Mouse (Mus musculus): ENCODE data around the gene Rnaseh2a.

Gene Rnaseh2a

DNA sequence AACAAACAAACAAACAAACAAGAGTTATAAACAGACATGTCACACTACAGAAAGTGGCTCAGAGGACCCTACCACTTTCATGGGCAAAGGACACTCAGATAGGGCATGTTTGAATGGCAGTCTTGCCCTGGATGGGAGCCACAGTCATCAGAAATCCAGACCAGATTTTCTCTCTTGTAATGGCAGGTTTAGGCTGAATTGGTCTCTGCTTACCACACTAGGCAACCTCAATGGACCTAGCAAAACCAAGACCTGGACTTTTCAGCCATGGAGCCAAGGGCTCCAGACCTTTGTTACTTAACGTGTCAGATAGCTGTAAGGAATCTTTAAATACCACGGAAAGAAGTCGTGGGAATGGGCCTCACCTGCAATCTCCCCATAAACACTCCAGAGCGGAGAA, 25.9 kb downstream of the Rnaseh2a start:
- in situ Hi-C loops (cut with MboI; ENCODE audit: low pct_unique_long_range_greater_than_20kb in 1 of 2, low sequenced_read_pairs in 2 of 2, unreplicated experiment in 1 of 2): no loop called here

DNA sequence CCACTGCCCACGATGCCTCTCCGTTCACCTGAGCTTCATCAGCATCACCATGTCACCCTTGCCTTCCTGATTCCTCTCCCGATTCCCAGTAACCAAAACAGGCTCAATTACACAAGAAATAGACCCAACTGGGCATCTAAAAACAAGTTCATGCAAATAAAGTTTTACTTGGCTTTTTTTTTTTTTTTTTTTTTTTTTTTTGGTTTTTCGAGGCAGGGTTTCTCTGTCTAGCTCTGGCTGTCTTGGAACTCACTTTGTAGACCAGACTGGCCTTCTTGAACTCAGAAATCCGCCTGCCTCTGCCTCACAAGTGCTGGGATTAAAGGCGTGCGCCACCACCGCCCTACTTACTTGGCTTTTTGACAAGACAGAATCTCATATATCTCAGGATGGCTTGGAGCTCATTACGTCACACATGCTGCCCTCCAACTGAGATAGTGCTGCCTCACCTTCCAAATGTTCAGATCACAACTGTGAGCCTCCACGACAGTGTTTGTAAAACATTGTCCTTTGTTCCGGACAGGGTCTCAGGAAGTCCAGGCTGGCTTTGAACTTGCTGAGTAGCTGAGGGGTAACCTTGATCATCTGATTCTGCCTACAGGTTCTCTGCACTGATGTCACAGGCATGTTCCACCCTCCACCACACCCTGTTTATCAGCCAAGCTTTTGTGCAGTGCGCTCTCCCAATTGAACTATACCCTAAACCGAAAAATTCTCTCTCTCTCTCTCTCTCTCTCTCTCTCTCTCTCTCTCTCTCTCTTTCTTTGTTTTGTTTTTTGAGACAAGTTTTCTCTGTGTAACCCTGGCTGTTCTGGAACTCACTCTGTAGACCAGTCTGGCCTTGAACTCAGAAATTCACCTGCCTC, 31.7 kb downstream of the Rnaseh2a start:
- in situ Hi-C loops (cut with MboI; ENCODE audit: low pct_unique_long_range_greater_than_20kb in 1 of 2, low sequenced_read_pairs in 2 of 2, unreplicated experiment in 1 of 2): no loop called here

DNA sequence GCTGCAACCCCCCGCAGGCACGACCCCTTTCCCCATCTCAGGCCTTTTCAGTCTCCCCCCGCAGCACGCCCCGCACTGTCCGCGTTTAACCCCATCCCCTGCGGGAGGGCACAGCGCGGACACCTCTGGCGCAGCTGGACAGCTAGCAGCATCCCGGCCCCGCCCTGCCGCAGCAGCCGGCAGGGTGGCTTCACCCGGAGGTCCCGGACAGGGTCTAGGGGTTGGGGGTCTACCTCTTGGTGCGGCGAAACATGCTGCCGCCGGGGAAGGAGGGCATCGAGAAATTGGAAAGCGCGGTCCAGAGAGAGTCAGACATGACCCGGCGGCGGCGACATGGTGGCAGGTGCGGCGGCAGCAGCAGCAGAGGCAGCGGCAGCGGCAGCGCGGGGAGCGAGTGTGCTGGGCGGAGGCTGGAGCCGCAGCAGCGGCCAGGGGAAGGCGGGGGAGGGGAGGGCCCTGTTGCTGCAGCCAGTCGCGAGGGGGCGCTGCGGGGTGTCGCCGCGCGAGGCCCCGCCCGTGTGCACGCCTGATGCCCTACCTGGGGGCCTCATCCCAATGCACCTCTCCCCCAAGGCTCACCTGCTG, 32.5 kb downstream of the Rnaseh2a start, which contains the start of gene Mast1:
TSS of gene Mast1 (minus strand) at position 398 of the 585 bp plus-strand sequence.
- in situ Hi-C loops (cut with MboI; ENCODE audit: low pct_unique_long_range_greater_than_20kb in 1 of 2, low sequenced_read_pairs in 2 of 2, unreplicated experiment in 1 of 2): no loop called here

DNA sequence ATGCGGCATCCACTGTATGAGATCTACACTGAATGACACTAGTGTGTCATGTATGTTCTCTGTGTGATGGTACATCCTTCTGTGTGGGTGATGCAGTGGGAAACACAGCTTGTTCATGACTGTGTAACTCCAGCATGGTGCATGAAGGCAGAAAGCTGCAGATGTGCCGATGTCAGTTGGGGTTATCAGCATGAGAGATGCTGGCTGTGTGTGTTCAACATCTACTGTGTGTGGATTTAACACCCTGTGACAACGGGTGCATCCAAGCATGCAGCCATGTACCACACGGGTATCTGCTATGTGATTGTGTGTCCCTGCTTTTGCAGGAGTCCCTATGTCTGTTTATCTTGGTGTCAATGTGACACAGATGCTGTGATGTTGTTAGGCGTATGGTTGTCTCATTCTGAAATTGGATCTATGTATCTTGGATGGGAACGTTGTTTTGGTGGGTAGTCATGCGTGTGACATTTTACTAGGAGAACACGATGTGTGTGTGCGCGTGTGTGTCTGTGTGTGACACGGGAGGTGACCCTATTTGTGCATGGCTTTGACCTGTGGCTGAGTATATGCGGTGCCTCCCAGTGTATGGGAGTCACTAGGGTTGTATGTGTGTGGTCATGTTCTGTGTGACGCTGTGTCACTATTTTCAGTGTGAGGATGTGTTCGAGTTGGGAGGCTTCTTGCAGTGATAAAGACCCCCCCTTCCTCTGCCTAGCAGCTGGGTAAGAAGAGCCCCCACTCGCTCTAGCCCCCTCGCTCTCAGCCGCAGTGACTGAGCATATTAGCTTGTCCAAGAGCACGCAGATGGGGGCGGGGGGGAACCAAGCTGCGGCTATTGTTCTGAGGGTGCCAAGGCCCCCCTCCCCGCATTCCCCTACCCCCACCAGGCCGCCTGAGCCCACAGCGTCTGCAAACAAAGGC, 33.3 kb downstream of the Rnaseh2a start:
- in situ Hi-C loops (cut with MboI; ENCODE audit: low pct_unique_long_range_greater_than_20kb in 1 of 2, low sequenced_read_pairs in 2 of 2, unreplicated experiment in 1 of 2): no loop called here

DNA sequence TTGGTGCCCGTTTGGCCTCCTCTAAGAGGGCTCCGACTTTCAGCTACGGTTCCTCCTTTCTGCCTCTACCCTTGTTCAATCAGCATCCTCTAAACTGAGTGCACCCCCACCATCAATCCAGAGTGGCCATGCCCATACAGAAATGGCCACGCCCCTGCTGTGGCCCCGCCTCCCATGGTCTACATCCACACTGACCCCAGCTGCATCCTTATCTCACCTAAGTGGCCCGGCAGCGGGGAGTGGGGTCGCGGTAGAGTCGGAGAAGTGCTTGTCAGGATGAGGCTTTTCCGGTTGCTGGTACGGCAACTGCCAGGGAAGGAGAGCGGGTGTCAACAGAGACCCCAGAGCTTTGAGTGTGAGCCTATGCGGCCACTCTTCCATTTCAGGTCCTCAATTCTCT, 34.1 kb downstream of the Rnaseh2a start:
- in situ Hi-C loops (cut with MboI; ENCODE audit: low pct_unique_long_range_greater_than_20kb in 1 of 2, low sequenced_read_pairs in 2 of 2, unreplicated experiment in 1 of 2): no loop called here

DNA sequence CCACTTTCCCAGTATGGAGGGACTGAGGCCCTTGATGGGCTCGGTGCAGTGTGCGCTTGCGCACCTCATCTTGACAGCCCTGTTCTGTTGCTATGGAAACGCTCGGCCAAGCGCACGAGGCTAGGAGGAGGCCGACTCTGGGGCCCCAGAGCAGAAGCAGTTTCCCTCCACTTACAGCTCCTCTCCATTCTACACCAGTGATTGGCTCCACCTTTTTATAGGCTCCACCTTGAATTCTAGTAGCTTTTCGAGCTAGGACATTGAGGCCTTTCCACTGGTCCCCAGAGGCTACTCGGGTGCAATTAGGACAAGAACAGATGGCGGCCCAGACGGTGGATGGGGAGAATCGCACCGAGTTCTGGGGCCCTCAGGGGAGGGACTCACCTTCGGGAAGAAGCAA, 34.7 kb downstream of the Rnaseh2a start:
- in situ Hi-C loops (cut with MboI; ENCODE audit: low pct_unique_long_range_greater_than_20kb in 1 of 2, low sequenced_read_pairs in 2 of 2, unreplicated experiment in 1 of 2): no loop called here

DNA sequence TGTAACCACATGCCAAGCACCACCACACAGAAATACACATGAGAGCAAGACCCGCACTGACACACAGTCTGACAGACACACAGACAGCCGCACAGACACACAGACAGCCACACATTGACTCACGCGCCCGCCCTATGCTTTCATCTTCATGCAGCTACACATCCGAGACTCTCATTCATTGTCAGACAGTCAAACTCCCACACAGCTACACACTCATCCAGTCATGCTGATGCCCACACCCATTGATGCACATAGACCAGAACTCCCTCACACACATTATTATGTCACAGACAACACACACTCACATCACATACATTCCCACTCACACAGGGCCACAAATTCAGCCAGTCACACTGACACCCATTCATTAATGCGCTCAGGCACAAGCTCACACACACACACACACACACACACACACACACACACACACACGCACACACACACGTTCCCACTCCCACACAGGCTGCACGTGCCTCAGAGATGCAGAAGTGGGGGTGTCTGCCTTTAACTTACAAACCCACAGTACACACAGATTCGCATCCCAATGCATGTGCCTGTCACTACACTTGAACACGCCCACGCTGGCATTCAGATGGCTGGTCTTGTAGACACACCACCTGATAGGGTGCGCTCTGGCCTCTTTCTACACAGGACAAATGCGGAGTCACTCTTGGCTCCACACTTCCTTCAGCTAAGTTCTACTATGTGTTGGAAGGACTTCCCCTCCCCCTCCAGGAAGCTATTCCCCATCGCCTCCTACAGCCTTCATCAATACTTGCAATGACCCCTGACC, 35.6 kb downstream of the Rnaseh2a start:
- in situ Hi-C loops (cut with MboI; ENCODE audit: low pct_unique_long_range_greater_than_20kb in 1 of 2, low sequenced_read_pairs in 2 of 2, unreplicated experiment in 1 of 2): no loop called here

DNA sequence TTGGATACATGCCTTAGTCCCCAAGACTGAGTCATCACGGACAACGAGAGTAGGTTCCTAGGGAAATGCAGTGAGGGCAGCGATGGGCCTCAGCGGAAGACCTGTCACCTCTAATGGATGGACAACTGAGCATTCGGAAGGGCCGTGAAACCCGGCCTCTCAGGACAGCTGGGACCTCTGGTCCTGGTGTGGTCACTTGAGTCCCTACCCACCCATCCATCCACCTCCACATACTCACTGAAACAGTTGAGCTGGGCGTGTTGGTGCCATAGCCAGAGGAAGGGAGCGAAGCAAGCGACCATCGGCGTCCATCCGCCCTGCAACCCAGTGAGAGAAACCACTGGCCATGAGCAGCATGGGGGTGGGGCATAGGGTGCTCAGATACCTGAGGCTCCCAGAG, 39.0 kb downstream of the Rnaseh2a start:
- in situ Hi-C loops (cut with MboI; ENCODE audit: low pct_unique_long_range_greater_than_20kb in 1 of 2, low sequenced_read_pairs in 2 of 2, unreplicated experiment in 1 of 2): no loop called here

DNA sequence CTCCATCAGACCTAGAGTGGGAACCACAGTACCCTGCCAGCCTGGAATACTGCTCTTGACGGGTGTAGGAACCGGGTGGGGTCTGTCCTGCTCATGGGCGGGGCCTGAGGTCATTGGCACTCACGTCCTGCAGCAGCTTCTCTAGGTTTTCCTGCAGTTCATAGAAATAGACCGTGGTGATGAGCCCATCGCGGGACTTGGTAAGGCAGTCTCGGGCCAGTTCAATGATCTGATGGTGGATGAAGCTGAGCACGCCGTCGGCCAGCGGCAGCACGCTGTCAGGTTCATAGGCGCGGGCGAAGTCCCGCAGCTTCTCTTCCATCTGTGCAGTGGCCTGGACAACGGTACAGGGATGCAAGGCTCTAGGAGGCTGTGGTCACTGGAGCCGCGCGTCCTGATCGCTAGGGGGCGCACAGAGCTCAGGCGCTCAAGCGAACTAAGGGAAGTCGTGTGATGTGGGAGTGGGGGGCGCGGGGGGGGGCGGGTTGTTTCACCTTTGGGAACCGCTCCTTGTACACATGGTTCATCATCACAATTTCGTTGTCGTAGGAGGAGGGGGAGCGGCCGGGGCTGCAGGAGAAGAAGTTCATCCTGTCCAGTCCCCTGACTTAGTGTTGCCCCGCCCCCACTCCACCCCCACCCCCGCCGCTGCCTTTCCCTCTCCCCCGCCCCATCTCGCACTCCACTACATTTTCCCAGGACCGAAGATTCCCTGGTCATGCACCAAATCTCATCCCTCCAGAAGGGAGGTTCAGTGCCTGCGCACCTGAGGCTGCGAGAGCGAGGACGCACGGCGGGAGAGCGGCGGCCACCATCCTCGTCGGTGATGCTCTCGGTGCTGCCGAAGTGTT, 40.9 kb downstream of the Rnaseh2a start:
- in situ Hi-C loops (cut with MboI; ENCODE audit: low pct_unique_long_range_greater_than_20kb in 1 of 2, low sequenced_read_pairs in 2 of 2, unreplicated experiment in 1 of 2): no loop called here

DNA sequence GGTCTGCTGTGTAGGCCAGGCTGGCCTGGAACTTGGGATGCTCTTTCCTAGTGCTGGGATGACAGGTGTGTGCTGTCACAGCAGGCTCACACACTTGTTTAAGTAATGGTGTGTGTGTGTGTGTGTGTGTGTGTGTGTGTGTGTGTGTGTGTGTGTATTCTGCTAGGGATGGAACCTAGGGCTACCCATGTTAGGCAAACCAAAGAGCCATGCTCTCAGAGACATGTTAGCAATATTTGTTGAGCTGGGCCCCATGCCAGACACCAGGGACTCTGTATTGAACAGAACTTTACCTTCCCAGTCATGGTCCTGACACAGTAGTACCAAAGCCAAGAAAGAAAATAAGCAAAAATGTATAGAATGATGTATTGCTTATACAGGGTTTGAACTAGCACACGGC, 42.1 kb downstream of the Rnaseh2a start:
- in situ Hi-C loops (cut with MboI; ENCODE audit: low pct_unique_long_range_greater_than_20kb in 1 of 2, low sequenced_read_pairs in 2 of 2, unreplicated experiment in 1 of 2): no loop called here

DNA sequence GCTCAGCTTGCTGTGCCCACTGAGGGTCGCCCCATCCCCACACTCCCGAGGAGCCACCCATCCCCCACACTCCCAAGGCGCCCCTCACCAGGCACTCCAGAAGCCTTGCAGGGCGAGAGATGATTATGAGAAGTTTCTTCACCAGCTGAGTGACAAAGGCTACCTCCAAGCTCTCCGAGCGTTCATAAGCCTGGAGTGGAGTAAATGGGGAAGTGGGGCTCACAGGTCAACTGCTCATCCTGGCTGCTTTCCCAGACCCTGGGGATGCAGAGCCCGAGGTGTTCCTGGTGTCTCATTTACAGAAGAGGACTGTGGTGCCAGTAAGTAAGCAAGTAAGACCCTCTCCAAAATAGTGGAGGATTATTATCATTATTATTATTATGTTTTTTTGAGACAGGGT, 44.0 kb downstream of the Rnaseh2a start:
- in situ Hi-C loops (cut with MboI; ENCODE audit: low pct_unique_long_range_greater_than_20kb in 1 of 2, low sequenced_read_pairs in 2 of 2, unreplicated experiment in 1 of 2): no loop called here

DNA sequence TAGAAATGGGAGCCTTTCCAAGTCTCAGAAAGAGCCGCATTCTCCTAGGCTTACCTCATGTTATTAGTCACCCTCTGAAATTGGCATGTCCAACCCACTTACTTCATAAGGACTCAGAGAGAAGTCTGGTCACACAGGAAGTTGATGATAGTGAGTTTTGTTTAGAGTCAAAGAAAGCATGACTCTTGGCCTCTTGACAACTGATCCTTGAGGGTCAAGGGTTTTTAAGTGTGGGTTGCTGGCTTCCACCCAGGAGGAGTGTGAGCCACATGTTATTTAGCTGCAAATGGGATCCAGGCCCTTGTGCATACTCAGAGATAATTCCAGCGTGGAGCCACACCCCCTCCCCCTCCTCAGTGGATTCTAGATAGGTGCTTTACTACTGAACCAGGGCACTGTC, 48.0 kb downstream of the Rnaseh2a start:
- in situ Hi-C loops (cut with MboI; ENCODE audit: low pct_unique_long_range_greater_than_20kb in 1 of 2, low sequenced_read_pairs in 2 of 2, unreplicated experiment in 1 of 2): no loop called here

DNA sequence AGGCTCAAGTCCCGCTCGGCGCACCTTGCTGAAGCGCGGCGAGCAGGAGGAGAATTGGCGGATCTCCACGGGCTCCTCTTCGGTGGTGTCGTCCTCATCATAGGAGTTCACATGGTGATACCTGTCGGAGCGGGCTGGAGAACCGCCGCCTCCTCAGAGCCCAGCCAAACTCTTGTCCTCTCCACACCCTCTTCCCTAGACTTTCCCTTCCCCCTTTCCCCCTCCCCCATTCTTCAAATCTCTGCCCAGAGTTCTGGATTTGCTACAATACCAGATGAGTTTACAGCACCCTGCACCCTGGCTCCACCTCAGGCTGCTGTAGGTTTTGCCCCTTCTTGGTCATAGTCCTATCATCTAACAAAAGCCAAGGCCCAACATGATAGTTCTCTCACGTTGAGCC, 50.9 kb downstream of the Rnaseh2a start:
- in situ Hi-C loops (cut with MboI; ENCODE audit: low pct_unique_long_range_greater_than_20kb in 1 of 2, low sequenced_read_pairs in 2 of 2, unreplicated experiment in 1 of 2): no loop called here

DNA sequence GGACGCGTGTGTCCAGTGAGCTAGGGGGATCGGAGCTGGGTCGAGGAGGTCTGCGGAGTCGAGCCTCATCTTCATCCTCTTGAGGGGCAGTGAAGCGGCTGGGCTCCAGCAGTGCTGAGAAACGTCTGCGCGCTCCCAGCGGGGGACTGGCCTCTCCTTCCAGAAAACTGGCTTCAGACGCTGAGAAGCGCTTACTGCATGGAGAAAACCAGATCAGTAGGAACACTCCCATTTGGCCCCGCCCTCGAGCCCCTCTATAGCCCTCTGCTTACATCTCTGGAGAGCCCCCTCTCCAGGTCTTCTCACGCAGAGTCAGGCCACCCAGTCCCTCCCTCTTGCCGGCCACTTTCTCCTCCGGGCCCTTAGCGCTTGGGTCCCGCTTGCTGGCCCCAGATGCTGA, 51.8 kb downstream of the Rnaseh2a start:
- in situ Hi-C loops (cut with MboI; ENCODE audit: low pct_unique_long_range_greater_than_20kb in 1 of 2, low sequenced_read_pairs in 2 of 2, unreplicated experiment in 1 of 2): no loop called here

DNA sequence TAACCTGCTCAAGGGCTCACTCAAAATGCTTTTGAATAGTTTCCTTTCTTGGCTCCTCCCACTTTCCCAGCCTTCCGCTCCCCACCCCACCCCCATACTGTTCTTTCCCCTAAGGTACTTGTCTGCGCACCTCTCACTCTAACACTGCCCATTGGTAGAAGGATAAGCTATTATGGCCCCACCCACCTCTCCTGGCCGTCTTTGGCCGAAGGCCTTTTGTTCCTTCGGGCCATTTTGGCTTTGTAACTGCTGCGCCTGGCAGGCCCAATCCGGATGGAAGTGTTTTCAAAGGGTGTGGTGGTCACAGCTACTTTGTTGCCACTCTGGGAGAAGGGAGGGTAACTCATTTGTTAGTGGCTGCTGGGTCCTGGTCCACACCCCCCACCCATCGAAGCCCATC, 54.3 kb downstream of the Rnaseh2a start:
- in situ Hi-C loops (cut with MboI; ENCODE audit: low pct_unique_long_range_greater_than_20kb in 1 of 2, low sequenced_read_pairs in 2 of 2, unreplicated experiment in 1 of 2): no loop called here

DNA sequence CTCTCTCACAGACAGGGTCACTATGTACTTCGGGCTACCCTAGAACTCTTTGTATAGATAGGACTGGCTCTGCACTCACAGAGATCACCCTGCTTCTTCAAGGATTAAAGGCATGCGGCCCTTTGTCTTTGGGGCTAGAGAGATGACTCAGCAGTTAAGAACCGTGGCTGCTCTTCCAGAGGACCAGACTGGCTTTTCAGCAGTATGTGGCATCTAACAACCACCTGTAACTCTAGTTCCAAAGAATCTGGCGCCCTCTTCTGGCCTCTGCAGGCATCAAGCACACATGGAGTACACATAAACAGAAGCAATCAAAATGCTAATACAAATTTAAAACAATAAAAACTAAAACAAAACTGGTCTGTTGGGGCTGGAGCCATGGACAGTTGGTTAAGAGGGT, 55.6 kb downstream of the Rnaseh2a start:
- in situ Hi-C loops (cut with MboI; ENCODE audit: low pct_unique_long_range_greater_than_20kb in 1 of 2, low sequenced_read_pairs in 2 of 2, unreplicated experiment in 1 of 2): no loop called here

DNA sequence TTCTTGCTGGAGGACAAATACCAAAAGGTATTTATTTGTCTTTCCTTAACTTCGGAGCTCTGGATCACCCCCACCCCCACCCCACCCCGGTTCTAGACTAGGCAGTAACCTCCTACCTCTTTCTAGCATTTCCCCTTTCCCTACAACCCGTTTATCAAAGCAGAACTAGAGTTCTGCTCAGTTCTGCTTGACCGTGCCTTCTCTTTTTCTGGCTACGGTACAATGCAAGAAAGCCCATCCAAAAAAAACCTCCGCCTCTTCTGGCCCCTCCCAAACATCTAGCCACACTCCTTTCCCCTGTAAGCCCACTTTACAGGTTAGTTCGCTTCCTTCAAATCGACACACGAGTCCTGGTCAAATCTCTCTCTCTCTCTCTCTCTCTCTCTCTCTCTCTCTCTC, 56.1 kb downstream of the Rnaseh2a start:
- in situ Hi-C loops (cut with MboI; ENCODE audit: low pct_unique_long_range_greater_than_20kb in 1 of 2, low sequenced_read_pairs in 2 of 2, unreplicated experiment in 1 of 2): no loop called here
